Mouse (Mus musculus): Measurements from ENCODE around the gene St5.

DNA sequence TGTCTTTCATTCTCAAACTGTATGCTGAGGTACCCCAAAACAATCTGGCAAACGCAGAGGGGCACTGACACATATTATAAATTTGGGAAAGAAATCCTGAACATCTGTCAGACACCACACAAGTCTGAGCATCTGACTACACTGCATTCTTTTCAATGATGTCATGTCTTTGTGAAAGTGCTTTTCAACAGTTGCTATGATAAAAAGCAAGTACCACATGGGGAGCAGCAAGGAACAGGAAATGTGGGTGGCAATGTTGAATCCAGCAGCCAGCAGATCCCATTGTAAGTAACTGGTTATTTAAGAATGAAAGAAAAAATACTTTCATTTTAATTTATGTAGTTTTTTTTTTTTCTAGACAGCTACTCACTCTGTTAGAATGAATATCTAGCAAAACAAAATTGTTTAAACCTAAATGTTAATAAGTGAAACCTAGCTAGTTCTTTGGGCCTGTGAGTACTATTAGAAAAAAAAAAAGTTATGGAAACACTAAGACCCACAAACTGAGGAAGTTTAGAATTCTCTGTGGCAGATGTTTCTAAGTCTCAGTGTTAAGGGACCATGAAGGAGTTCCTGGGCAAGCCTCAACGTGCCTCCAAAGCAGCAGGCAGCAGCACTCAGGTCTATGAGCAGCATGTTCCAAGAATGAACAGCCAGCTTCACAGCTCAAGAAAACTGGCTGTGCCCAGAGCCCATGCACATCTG is 124.4 kb downstream of the St5 start:
- TF ChIP-seq CTCF (IDR thresholded peaks at IDR 0.05; ENCODE audit: control insufficient read depth, insufficient read depth, low read length): no peak
- TF ChIP-seq POLR2A (IDR thresholded peaks at IDR 0.05; ENCODE audit: borderline replicate concordance, control insufficient read depth, low read depth, low read length): no peak

Data from bone marrow, adult 2 months (tissue).